Mouse (Mus musculus) forebrain, embryonic 15.5 days (tissue): ENCODE data around the gene Ntrk2. TPM values are rescaled to one million over a fixed set of nuclear protein-coding genes. Genes with fewer than 3 reads are reported as not detected.
A peak's percentile ranks its signal among the peaks of the same experiment; 100 is the strongest.

Source experiments
- ATAC-seq: fragments of 200-750 bp; cut with Nextera tagmentation; replicated peaks from 2 replicates; pipeline ENCODE4 v1.8.0; 2017; ENCODE audit warnings: mild to moderate bottlenecking, moderate TSS enrichment, moderate library complexity
- H3K27ac ChIP-seq: fragments of 300-500 bp; sonication (generic); replicated peaks from 2 replicates; pipeline ENCODE4 v1.5.1; 2015; ENCODE audit warnings: mild to moderate bottlenecking, inconsistent platforms
- H3K27me3 ChIP-seq: fragments of 300-500 bp; sonication (generic); 2 replicates; pipeline ENCODE4 v1.6.1; 2015; ENCODE audit warnings: inconsistent platforms
- H3K36me3 ChIP-seq: fragments of 300-500 bp; sonication (generic); 2 replicates; pipeline ENCODE4 v1.6.1; 2015; ENCODE audit warnings: mild to moderate bottlenecking, inconsistent platforms
- H3K4me1 ChIP-seq: fragments of 300-500 bp; sonication (generic); 2 replicates; pipeline ENCODE4 v1.6.1; 2015; ENCODE audit warnings: inconsistent platforms
- H3K4me2 ChIP-seq: fragments of 300-500 bp; sonication (generic); replicated peaks from 2 replicates; pipeline ENCODE4 v1.6.1; 2015; ENCODE audit warnings: mild to moderate bottlenecking, inconsistent platforms
- H3K4me3 ChIP-seq: fragments of 300-500 bp; sonication (generic); 2 replicates; pipeline ENCODE4 v1.5.1; 2015; ENCODE audit warnings: mild to moderate bottlenecking, inconsistent platforms
- H3K9ac ChIP-seq: fragments of 300-500 bp; sonication (generic); replicated peaks from 2 replicates; pipeline ENCODE4 v1.6.1; 2015; ENCODE audit warnings: mild to moderate bottlenecking, inconsistent platforms
- H3K9me3 ChIP-seq: fragments of 300-500 bp; sonication (generic); 2 replicates; pipeline ENCODE4 v1.6.1; 2016; ENCODE audit warnings: inconsistent platforms
- WGBS: fragments of 180-500 bp; shearing (Covaris S2); methylation state at CpG from one replicate; pipeline ENCODE4 v1.1.7; 2015; ENCODE audit warnings: mixed read lengths; 5-methylcytosine and 5-hydroxymethylcytosine counted together
- polyA plus RNA-seq: library from polyadenylated mRNA; unstranded; fragments of >200 nt; fragmentation: Nextera tagmentation; extraction: Ambion mirVana; gene quantifications from 2 replicates; pipeline ENCODE4 v1.2.1, GENCODE M21; 2015

The Ntrk2 gene
- polyA plus RNA-seq, 1 experiment from 2014 or later, result 97.0 TPM

DNA sequence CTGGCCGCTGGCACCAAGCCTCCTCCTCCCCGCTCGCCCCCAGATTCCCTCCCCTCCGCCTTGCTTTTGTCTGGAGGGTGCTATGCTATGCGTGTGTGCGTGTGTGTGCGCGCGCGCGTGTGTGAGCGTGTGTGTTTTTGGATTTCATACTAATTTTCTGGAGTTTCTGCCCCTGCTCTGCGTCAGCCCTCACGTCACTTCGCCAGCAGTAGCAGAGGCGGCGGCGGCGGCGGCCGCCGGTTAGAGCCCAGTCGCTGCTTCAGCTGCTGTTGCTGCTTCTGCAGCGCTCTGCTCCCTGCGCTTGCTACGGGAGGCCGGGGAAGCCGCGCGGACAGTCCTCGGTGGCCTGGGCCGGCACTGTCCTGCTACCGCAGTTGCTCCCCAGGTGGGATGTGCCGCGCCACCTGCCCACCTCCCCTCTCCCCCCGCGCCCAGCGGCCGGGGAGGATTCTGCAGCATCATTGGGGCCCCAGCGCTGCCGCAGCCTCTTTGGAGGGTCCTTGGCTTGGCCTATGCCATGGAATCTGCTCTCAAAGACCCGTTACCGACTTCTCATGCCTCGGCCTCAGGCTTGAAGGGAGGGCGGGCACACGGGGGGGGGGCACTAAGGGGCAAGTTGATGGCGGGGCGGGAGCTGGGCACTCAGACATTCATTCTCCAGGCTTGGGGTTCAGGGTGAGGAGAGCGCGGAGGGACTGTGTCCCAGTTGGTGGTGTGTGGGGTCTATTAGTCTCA is 1.4 kb downstream of the Ntrk2 start:
- peak overlapping the region; percentile 89 for H3K4me2 ChIP-seq
- peak overlapping the region; percentile 96 for H3K9ac ChIP-seq
- WGBS, result under 1% methylated on average over 49 of the region's 50 CpGs
- H3K9me3 ChIP-seq, result no peaks in the 10 kb centered on the region
- peak overlapping the region; percentile 87 for H3K4me3 ChIP-seq
- H3K4me1 ChIP-seq, result peaks cover 45% of the 10 kb centered on the region
- ATAC-seq, result peak; percentile 68
- H3K27ac ChIP-seq, result peak overlapping the region; percentile 97
- H3K27me3 ChIP-seq, result peaks cover 7% of the 10 kb centered on the region; the same call in 1 of the 2 replicates
- no peaks in the 10 kb centered on the region for H3K36me3 ChIP-seq

DNA sequence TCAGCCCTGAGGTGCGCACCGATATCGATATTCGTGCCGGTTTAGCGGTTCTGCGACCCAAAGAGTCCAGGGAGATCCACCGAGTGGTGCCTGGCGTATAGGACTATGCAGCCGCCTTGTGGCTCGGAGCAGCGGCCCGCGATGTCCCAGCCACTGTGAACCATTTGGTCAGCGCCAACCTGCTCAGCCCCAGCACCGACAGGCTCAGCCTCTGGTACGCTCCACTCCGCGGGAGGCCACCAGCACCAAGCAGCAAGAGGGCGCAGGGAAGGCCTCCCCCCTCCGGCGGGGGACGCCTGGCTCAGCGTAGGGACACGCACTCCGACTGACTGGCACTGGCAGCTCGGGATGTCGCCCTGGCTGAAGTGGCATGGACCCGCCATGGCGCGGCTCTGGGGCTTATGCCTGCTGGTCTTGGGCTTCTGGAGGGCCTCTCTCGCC is 2.0 kb downstream of the Ntrk2 start:
- Histone ChIP-seq H3K4me2 (peak overlapping the region; percentile 89), H3K9me3 (no peaks in the 10 kb centered on the region), H3K9ac (peak overlapping the region; percentile 96), H3K4me3 (peak overlapping the region; percentile 87), H3K27me3 (peaks cover 7% of the 10 kb centered on the region; the same call in 1 of the 2 replicates), H3K36me3 (no peaks in the 10 kb centered on the region), H3K4me1 (peaks cover 46% of the 10 kb centered on the region), H3K27ac (peak overlapping the region; percentile 97)
- 0% methylated on average over 32 of the region's 32 CpGs for WGBS
- peak; percentile 42 for ATAC-seq

DNA sequence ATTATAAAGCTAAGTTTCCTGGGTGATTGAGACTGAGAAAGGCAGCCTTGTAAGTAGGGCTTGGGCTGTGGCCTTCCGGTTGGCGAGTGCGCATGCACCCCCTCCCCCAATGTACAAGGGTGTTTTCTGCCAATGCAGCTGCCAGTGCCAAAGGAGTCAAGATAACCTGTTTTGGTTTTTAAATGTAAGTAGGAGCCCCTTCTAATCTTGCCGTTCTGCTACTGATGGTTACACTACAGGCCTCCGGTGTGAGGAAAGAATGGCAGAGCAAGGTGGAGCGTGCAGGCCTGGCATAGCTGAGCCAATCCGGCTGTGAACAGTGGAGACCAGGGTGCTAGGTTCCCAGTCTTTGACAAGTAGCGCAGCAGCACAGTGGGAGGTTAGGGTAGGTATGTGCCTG is 3.6 kb downstream of the Ntrk2 start:
- Histone ChIP-seq H3K9me3 (no peaks in the 10 kb centered on the region), H3K4me3 (peak overlapping the region; percentile 87)
- 37% methylated on average over 8 of the region's 8 CpGs for WGBS

DNA sequence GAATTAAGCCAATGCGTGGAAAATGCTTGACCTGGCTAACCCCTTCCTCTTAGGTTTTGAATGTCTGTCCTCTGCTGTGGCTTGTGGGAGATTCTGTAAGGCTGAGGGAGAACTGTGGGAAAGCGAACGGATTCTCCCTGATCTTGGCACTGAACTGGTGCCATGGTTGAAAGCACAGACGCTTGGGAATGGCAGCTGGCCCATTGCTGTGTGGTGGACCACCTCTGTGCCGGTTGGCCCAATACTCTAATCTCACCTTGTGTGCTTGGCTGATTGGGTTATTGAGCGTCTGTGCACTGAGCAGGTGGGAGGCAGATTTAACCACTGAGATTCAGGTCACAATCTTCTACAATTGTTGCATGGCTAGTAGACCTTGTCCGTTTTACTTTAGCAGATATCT is 18.4 kb downstream of the Ntrk2 start:
- ATAC-seq, result no peak
- Histone ChIP-seq H3K9me3 (no peaks in the 10 kb centered on the region), H3K4me1 (peaks cover 12% of the 10 kb centered on the region), H3K27me3 (no peaks in the 10 kb centered on the region), H3K27ac (no peak overlapping the region), H3K36me3 (no peaks in the 10 kb centered on the region), H3K4me3 (no peak overlapping the region), H3K4me2 (no peak overlapping the region), H3K9ac (no peak overlapping the region)
- WGBS, result 72% methylated on average over 7 of the region's 7 CpGs

More for the DNA sequence above, 3.6 kb downstream of the Ntrk2 start:
- Histone ChIP-seq H3K4me1 (peaks cover 46% of the 10 kb centered on the region), H3K9ac (peak overlapping the region; percentile 96), H3K36me3 (no peaks in the 10 kb centered on the region; the same call in 1 of the 2 replicates), H3K27ac (peak overlapping the region; percentile 97), H3K27me3 (peaks cover 6% of the 10 kb centered on the region; the same call in 1 of the 2 replicates), H3K4me2 (peak overlapping the region; percentile 89)
- ATAC-seq, result no peak

DNA sequence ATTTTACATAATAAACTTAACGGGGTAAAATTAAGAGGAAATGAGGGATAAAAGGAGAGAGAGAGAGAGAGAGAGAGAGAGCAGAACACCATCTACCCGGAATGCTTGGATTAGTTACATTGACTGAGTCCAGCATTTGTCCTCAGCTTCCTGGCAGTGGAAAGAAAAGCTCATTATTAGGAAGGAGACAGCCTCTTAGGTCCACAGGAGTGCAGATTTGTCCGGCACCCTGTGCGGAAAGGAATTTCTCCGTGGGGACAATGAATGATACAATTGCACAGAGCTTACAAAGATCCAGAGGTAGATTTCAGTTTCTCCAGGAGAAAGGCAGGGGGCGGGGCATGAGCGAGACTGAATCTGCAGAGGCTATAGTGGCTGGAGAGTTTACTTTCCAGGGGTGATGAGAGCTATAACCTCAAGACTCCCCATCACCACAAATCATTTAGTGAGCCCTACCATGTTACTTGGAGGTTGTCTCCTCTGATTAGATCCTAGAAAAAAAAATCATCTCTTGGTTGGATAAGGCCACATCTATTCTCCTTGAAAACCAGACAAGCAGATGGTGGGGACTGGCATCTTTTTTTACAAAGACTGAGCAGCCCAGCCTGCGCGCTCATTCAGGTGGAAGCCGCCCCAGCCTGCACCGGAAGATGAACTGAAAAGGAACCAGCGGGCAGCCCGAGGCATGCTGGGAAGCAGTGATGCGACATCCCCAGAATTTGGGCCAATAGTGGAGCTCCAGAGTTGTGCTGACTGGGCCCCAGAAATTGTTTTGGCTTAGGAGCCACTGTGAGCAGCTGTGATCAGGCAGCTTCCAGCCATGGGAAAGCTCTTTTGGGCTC is 20.2 kb downstream of the Ntrk2 start:
- Histone ChIP-seq H3K36me3 (no peaks in the 10 kb centered on the region), H3K4me1 (peaks cover 12% of the 10 kb centered on the region), H3K4me2 (no peak overlapping the region), H3K4me3 (no peak overlapping the region), H3K27me3 (no peaks in the 10 kb centered on the region), H3K9ac (no peak overlapping the region), H3K27ac (peak overlapping the region; percentile 22; the same call in 1 of the 2 replicates), H3K9me3 (no peaks in the 10 kb centered on the region)
- 19% methylated on average over 14 of the region's 14 CpGs for WGBS
- ATAC-seq, result peak; percentile 61; the same call in 1 of the 2 replicates

DNA sequence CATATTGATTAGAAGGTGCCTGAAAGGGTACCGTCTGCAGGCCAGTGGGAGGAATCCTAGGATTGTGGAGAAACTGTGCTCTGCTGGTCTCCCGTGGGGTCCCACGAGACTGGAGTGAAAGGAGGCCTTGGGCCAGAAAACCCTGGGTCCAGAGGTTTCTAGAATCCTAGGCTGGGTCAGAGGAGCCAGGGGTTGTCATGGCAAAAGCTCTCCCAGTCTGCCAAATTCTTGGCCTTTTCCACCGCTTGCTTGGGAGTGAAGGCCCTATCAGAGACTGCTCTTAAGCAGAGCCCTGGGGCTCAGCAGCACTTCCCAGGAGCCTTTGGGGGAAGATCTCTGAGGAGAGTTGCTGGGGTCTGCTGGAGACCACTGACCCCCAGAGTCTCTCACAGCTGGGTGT is 25.6 kb downstream of the Ntrk2 start:
- Histone ChIP-seq H3K27ac (no peak overlapping the region), H3K27me3 (no peaks in the 10 kb centered on the region), H3K4me3 (no peak overlapping the region), H3K4me1 (peaks cover 7% of the 10 kb centered on the region; the same call in 1 of the 2 replicates), H3K9ac (no peak overlapping the region), H3K4me2 (no peak overlapping the region), H3K9me3 (no peaks in the 10 kb centered on the region), H3K36me3 (no peaks in the 10 kb centered on the region)
- 62% methylated on average over 4 of the region's 4 CpGs for WGBS
- ATAC-seq, result no peak

DNA sequence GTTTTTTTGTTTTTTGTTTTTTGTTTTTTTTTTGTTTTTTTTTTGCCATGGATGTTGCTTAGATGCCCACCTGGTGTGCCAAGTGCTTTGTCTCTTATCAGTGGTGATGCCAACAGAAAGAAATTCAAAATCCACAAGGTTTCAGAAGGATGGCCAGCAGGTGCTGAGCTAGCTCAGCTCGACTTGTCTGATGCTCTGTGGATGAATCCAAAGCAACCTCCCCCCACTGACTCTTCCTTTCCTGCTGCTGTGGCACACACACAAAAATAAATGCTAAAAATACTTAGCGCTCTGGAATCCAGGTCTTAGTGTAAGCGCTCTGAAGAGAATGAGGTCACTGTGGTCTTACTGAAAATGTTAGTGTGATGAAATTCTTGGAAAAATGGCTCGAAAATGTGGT is 28.4 kb downstream of the Ntrk2 start:
- H3K27ac ChIP-seq, result no peak overlapping the region
- H3K9me3 ChIP-seq, result no peaks in the 10 kb centered on the region
- no peak overlapping the region for H3K4me2 ChIP-seq
- H3K9ac ChIP-seq, result no peak overlapping the region
- no peak for ATAC-seq
- H3K4me1 ChIP-seq, result peaks cover 4% of the 10 kb centered on the region; the same call in 1 of the 2 replicates
- no peak overlapping the region for H3K4me3 ChIP-seq
- 78% methylated on average over 4 of the region's 4 CpGs for WGBS
- H3K27me3 ChIP-seq, result no peaks in the 10 kb centered on the region
- no peaks in the 10 kb centered on the region; the same call in 1 of the 2 replicates for H3K36me3 ChIP-seq

DNA sequence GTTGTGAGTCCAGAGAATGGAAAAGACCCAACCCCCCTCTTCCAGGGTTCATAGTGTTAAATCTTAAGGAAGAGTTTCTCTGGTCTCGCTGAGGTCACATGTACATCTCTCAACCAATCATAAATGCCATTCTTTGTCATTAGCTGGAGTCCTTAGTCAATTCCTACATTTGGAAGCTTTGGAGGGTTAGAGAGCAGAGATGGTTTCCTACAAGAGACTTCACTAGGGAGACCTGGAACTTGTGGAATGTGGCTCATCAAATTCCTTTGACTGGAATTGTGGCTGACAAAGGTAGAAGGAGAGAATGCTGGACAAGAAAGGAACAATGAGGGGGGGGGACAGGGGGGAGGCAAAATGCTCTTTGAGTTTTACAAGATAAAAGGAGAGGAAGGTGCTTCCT is 30.5 kb downstream of the Ntrk2 start:
- Histone ChIP-seq H3K4me2 (no peak overlapping the region), H3K4me1 (peaks cover 9% of the 10 kb centered on the region), H3K4me3 (no peak overlapping the region), H3K27me3 (no peaks in the 10 kb centered on the region), H3K36me3 (no peaks in the 10 kb centered on the region; the same call in 1 of the 2 replicates), H3K9me3 (no peaks in the 10 kb centered on the region), H3K27ac (no peak overlapping the region), H3K9ac (no peak overlapping the region)
- WGBS, result 91% methylated on average over 1 of the region's 1 CpGs
- ATAC-seq, result no peak

DNA sequence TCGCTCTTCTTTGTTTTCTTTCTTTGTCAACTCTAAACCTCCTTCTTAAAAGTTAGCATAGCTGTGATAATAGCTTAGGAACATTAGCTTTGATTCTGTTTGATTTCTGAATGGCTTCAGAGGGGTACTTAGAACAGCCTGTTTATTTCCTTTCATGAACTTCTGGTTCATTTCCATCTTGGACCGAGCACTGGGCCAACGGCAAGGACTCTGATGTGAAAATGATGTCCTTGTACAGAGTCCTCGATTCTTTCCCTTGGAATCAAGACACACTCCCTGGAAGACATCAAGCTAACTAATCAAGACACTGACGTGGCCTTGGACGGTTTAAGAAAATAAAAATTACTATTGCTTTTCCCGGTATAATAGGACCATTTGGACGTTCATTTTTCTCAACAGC is 31.7 kb downstream of the Ntrk2 start:
- H3K4me1 ChIP-seq, result peaks cover 6% of the 10 kb centered on the region
- ATAC-seq, result no peak
- no peak overlapping the region for H3K27ac ChIP-seq
- no peaks in the 10 kb centered on the region; the same call in 1 of the 2 replicates for H3K36me3 ChIP-seq
- H3K4me2 ChIP-seq, result no peak overlapping the region
- H3K9me3 ChIP-seq, result no peaks in the 10 kb centered on the region
- H3K4me3 ChIP-seq, result no peak overlapping the region
- no peak overlapping the region for H3K9ac ChIP-seq
- no peaks in the 10 kb centered on the region for H3K27me3 ChIP-seq
- 85% methylated on average over 8 of the region's 8 CpGs for WGBS

DNA sequence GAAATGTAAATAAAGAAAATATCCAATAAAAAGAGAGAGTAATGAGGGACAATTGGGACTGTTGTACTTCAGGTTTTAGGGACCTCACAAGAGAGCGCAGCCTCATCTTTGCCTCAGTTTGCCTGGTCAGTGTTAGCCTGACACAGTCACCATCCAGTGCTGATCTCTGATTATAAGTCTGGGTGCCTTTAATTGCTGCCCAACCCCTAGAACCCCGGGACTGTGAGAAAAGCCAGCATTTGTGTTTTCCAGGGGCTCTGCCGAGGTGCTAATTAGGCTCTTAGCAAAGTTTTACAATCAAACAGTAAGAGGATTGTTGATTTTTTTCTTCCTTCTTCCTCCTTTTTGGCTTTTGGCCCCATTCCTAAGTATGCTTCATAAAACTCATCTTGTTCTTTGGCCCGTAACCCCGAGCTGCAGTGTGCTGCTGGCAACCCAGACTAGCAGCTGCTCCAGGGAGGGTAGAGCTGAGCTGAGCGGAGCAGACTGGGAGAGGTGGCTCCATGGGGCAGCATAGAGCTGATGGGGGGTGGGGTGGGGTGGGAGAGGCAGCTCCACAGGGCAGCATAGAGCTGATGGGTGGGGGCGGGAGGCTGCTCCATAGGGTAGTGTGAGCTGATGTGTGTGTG is 34.5 kb downstream of the Ntrk2 start:
- Histone ChIP-seq H3K36me3 (no peaks in the 10 kb centered on the region; the same call in 1 of the 2 replicates), H3K4me3 (no peak overlapping the region), H3K27me3 (no peaks in the 10 kb centered on the region), H3K9me3 (no peaks in the 10 kb centered on the region), H3K27ac (no peak overlapping the region), H3K9ac (no peak overlapping the region), H3K4me2 (no peak overlapping the region), H3K4me1 (peaks cover 6% of the 10 kb centered on the region)
- peak; percentile 91 for ATAC-seq
- 18% methylated on average over 7 of the region's 7 CpGs for WGBS

DNA sequence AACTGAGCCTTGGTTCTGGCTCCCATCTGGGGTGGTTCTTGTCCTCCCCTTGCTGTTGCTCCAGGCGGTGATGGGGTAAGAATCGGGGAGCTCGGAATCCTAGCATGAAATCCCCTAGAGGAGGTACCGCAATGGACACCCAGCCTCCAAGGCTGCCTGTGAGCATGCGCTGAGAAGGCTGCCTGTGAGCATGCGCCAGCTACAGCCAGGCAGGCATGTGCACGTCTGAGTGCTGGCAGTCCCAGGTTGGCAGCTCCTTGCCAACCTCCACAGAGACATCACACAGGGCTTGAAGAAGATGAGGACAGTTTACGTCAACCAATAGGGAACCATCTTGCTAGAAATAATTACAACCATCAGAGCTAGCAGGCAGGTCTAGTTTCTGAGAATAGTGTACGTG is 37.5 kb downstream of the Ntrk2 start:
- peak; percentile 55; the same call in 1 of the 2 replicates for ATAC-seq
- WGBS, result 71% methylated on average over 9 of the region's 9 CpGs
- Histone ChIP-seq H3K27ac (no peak overlapping the region), H3K9ac (no peak overlapping the region), H3K9me3 (no peaks in the 10 kb centered on the region), H3K4me1 (peaks cover 6% of the 10 kb centered on the region), H3K4me2 (no peak overlapping the region), H3K36me3 (peaks cover 19% of the 10 kb centered on the region), H3K4me3 (no peak overlapping the region), H3K27me3 (no peaks in the 10 kb centered on the region)

DNA sequence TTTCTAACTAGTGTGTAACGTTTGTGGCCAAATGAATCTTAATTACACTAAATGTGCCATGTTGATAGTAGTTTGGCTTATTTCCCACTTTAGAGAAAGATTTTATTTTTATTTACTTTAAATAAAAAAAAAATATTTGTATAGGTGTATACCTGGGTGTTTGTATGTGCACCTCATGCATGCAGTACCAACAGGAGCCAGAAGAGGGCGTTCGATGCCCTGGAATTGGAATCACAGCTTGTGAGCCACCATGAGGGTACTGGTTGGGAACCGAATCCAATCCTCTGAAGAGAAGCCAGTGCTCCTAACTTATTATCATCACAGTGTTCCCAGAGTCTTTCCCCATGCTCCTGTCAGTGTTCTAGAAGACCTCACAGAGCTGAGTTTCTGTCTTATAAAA is 42.2 kb downstream of the Ntrk2 start:
- Histone ChIP-seq H3K4me3 (no peak overlapping the region), H3K36me3 (peaks cover 26% of the 10 kb centered on the region), H3K9ac (no peak overlapping the region), H3K27ac (no peak overlapping the region), H3K4me2 (no peak overlapping the region), H3K9me3 (no peaks in the 10 kb centered on the region), H3K4me1 (no peaks in the 10 kb centered on the region; the same call in 1 of the 2 replicates), H3K27me3 (no peaks in the 10 kb centered on the region)
- 87% methylated on average over 4 of the region's 4 CpGs for WGBS
- no peak for ATAC-seq
